In the genomic region with DNA sequence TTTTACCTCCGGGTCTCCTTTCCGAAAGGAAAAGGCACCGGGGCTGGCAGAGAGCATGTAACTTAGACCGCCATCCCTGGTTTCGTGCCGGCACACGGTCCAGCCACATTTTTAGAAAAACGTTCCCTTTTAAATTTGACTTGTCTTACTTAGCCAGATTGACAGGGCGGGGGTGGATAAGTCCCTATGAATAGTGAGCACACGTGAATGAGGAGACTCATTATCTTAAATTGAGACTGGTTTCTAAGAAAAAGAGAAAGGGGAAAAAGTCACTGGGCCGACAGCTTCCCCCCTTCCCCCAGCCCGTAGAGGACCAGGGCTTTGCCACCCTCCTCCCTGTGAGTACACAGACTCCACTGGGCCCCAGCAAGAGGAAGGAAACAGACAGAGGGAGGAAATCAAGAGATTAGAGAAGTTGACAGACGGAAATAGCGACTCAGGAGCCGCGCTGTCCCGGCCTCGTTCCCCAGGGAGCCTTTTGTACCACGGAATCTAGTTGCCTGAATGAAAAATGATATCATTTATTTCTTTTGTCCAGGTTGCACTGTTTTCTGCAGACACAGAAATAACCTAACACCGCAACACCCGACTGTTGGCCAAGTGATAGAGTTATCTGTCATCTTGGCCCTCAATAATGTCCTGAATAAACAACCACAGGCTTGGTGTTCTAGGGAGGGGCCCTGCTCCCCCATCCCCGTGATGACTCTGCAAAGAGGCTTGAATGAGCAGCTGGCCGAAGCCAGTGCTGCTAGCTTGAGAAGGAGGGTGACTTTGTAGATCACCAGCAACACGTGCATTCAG, we compare ENCODE assay signal across 8 mouse cellular contexts. TPM values are rescaled to one million over a fixed set of nuclear protein-coding genes. Genes with fewer than 3 reads are reported as not detected.
A peak's percentile ranks its signal among the peaks of the same experiment; 100 is the strongest.
DNase-seq lines count a peak whose midpoint lies in the region; TF ChIP-seq lines count a peak whose summit lies in the region.

No protein-coding gene starts in this region.

- intact Hi-C loops in heart, postnatal 14 days (cut with DNase I) = no loop called here

- no peaks in the 10 kb centered on the region for H3K36me3 ChIP-seq in E14TG2a.4 (ENCODE audit: insufficient read depth, low read length)

- H3K27me3 ChIP-seq in E14TG2a.4 (ENCODE audit: insufficient read depth, low read length) = peaks cover 21% of the 10 kb centered on the region

- H3K9me3 ChIP-seq in E14TG2a.4 (ENCODE audit: low read length) = no peaks in the 10 kb centered on the region

- peak; percentile 29 for DNase-seq in brain, adult 2 months (ENCODE audit: low read depth, low spot score)
- DNase-seq in heart, postnatal 14 days = peak; percentile 70
- DNase-seq in kidney, postnatal 36 days = peak; percentile 80 to 87
- peak; percentile 60 for DNase-seq in mesoderm, embryonic 11.5 days (ENCODE audit: low read depth, low spot score)
- no peak for DNase-seq in c-Kit-positive CD71-positive TER-119-positive erythroid progenitor cells, embryonic 14.5 days (ENCODE audit: low spot score)
- DNase-seq in adipocyte (ENCODE audit: low spot score) = no peak
- no peak for DNase-seq in cerebellum, adult 11 months

- H3K4me3 ChIP-seq in E14TG2a.4 (replicated peaks; ENCODE audit: low read length) = peak overlapping the region; percentile 32; the same call in 1 of the 2 replicates

- TF ChIP-seq CTCF in E14TG2a.4 (conservative IDR thresholded peaks at IDR 0.05; ENCODE audit: low read length) = no peak

- H3K4me1 ChIP-seq in E14TG2a.4 (replicated peaks; ENCODE audit: low read depth, low read length) = peaks cover 28% of the 10 kb centered on the region

RNA-seq across cellular contexts. Expression of a gene that starts 14.1 kb away (rescaled TPM):
- total RNA-seq in heart, postnatal 14 days (2021) = 1 to 10 TPM in 1 of 2 experiments, under 1 TPM in 1; 0.68 to 1.3 TPM

RNA-seq across cellular contexts. Expression of a gene that starts 31.3 kb away (rescaled TPM):
- not detected for total RNA-seq in heart, postnatal 14 days (2021)

RNA-seq across cellular contexts. Expression of a gene that starts 34.1 kb away (rescaled TPM):
- total RNA-seq in heart, postnatal 14 days (2021) = 100 to 1,000 TPM; 130 to 137 TPM

RNA-seq across cellular contexts. Expression of a gene that starts 58.6 kb away (rescaled TPM):
- total RNA-seq in heart, postnatal 14 days (2021) = 10 to 100 TPM; 13.4 to 18.0 TPM

Comparison
In these comparisons a context has a peak if more than half of its experiments do, and no peak if none do; other contexts are left out.
1. DNase-seq: peak in brain, adult 2 months (single experiment), heart, postnatal 14 days (2 of 2), kidney, postnatal 36 days (2 of 2) and mesoderm, embryonic 11.5 days (single experiment); none in c-Kit-positive CD71-positive TER-119-positive erythroid progenitor cells, embryonic 14.5 days (single experiment), adipocyte (single experiment) and cerebellum, adult 11 months (single experiment).